Mouse (Mus musculus): ENCODE results near the gene Dbp.
A peak's percentile ranks its signal among the peaks of the same experiment; 100 is the strongest.

Gene Dbp

DNA sequence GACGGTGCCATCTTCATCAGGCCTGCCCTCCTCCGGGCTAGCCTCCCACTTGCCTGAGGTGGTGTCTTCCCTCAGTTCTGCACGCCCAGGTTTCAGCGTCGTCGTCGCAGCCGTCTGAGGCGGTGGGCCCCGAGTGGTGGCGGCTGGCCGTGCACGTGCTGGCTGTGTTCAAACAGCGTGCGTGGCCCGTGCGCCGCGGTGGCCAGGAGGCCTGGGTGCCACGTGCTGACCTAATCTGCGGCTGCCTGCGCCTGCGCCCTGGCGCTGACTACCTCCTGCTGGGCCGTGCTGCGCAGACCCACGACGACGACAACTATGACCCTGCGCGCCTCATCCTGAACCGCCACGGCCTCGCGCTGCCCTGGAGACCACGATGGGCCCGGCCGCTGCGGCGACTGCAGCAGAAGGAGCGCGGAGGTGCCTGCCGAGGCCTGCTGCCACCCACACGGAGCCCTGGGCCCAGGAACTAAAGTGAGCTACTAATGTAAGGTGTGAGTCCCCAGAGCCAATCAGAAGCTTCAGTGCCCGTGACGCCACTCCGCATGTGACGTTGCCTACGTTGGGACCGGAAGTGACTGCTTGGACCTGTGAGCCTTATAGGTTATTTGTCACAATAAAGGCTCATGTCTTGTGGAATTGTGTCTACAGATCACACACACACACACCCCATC, 10.8 kb upstream of the Dbp start, which contains the start of gene Sec1:
Gene Sec1, minus strand, starts transcription at position 482 of the 671 bp plus-strand sequence.
- no peak for DNase-seq (ENCODE audit: low spot score in 2 of 2)

- DNase-seq (ENCODE audit: low spot score in 2 of 2), result no peak
Observed at GRCm38 (mm10) chr7:45695098-45695497, 9.8 kb upstream of the Dbp start.

DNA sequence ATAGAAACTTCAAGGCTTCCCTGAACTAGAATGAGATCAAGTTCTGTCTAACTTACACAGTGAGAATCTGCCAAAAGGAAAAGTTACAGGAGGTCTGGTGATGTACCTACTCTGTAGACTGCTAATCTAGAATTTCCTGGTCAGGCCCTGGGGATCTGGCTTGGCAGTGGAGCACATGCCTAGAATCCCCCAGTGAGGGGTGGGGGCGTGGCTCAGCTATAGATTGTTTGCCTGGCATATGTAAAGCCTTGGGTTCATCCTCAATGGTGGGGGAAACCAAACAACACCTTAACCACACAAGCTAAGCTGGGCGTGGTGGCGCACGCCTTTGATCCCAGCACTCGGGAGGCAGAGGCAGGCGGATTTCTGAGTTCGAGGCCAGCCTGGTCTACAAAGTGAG, 7.0 kb upstream of the Dbp start:
- DNase-seq (ENCODE audit: low spot score in 2 of 2), result no peak

DNA sequence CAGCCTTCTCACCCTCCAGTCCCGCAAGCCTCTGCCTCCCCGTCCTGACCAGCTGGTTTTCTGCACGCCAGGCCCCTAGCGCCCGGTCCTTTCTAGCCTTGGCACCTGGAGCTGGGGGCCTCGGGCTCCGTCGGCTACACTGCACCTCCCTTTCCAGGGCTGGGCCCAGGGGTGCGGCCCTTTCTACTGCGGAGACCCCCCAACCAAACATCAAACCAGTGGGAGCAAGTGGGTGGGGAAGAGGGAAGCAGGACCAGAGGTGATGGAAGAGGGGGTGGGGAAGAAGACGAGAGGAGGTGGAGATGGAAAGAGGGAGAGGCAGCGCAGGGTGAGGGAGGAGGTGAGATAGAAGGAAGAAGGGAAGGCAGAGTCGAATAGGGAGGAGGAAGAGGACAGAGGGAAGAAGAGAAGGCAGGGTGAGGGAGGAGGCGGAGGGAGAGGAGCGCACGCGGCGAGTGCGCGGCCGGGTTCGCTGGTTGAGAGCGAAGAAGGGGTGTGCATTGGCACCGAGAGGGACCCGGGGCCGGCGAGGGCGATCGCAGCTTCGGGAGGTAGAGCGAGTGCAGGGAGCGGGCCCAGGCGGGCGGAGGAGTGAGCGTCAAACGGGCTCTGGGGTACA, 5.3 kb upstream of the Dbp start, which contains the start of gene Car11:
Gene Car11, plus strand, starts transcription at position 321 of the 619 bp plus-strand sequence.
- DNase-seq (ENCODE audit: low spot score in 2 of 2), result peak in 1 of 2 experiments; percentile 58

- peak; percentile 88 to 91 for DNase-seq (ENCODE audit: low spot score in 2 of 2)
Observed at GRCm38 (mm10) chr7:45700301-45701015, 4.4 kb upstream of the Dbp start.

- peak in 1 of 2 experiments; percentile 54 for DNase-seq (ENCODE audit: low spot score in 2 of 2)
Observed at GRCm38 (mm10) chr7:45701072-45701471, 3.8 kb upstream of the Dbp start.

DNA sequence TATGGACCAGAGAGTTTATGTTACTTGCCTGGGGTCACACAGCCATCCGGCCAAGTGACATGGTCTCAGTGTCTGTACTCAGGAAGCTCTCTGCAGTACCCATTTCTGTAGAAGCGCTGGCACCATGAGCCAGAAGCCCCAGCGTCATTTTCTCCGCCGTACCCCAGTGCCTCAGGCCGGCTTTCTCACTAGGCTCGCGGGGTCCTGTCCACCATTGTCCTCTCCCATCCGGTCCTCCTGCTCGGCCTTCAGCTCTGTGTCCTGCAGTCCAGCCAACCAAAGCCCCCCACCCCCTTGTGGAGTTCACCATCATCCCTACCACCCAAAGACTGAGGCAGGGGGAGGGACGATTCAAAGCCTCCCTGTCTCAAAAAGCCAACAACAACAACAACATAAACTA, 3.3 kb upstream of the Dbp start:
- no peak for DNase-seq (ENCODE audit: low spot score in 2 of 2)

- no peak for DNase-seq (ENCODE audit: low spot score in 2 of 2)
Observed at GRCm38 (mm10) chr7:45702316-45702715, 2.6 kb upstream of the Dbp start.

DNA sequence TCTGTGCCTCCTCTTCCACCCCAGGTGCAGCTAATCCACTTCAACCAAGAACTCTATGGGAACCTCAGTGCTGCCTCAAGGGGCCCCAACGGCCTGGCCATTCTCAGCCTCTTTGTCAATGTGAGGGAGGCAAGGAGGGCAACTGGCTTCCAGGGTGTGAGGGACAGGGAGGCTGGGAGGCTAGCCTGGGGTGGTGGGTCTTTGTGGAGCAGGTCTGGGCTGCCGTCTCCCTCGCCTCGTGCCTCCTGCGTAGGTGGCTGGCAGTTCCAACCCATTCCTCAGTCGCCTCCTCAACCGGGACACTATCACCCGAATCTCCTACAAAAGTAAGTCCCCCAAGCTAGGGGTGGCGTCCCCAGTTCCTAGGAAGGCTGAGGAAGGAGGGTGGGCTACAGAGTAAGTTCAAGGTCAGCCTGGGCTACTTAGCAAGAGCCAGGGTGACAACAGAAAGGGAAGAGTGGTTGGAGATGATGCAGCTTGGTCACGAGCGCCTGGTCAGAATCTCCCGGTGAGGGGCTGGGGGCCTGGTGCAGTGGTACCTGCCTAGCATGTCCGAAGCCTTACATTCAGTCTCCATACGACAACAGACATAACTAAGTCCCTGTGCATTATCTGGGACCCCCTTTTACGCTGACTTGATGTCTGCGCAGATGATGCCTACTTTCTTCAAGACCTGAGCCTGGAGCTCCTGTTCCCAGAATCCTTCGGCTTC, 1.9 kb upstream of the Dbp start:
- no peak for DNase-seq (ENCODE audit: low spot score in 2 of 2)

DNA sequence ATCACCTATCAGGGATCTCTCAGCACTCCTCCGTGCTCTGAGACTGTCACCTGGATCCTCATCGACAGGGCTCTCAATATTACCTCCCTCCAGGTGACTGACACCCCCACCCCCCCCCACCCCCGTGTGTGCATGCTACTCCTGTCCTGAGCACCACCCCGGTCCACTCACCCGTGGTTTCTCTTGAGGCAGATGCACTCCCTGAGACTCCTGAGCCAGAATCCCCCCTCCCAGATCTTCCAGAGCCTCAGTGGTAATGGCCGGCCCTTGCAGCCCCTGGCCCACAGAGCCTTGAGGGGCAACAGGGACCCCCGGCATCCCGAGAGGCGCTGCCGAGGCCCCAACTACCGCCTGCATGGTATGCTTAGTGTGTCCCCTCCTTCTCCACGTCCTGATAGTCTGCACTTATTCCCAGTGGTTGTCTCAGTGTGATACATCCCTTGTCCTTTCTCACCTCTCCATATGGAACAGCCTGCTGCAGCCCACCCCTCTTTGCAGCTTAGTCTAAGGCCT, 1.3 kb upstream of the Dbp start:
- DNase-seq (ENCODE audit: low spot score in 2 of 2), result no peak

GRCm38 (mm10) chr7:45704046-45704559, 785 bp upstream of the Dbp start:
- peak; percentile 88 to 90 for DNase-seq (ENCODE audit: low spot score in 2 of 2)

DNA sequence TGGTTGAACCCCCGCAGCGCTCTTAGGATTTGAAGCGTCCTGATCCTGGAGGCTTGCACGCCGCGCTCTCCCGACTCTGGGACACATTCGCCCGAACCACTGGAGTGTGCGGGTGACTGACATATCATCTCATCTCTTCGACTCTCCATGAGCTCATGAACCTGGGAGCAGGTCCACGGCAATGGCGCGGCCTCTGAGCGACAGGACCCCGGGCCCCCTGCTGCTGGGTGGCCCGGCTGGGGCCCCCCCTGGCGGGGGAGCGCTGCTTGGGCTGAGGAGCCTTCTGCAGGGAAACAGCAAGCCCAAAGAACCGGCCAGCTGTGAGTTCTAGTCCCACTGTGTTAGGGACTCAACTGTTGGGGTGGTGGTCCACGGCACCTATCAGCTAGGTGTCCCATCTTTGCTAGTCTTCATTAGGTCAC, 566 bp downstream of the Dbp start:
- DNase-seq (ENCODE audit: low spot score in 2 of 2), result no peak

- peak in 1 of 2 experiments; percentile 91 for DNase-seq (ENCODE audit: low spot score in 2 of 2)
Observed at GRCm38 (mm10) chr7:45705873-45706281, 989 bp downstream of the Dbp start.

- peak in 1 of 2 experiments; percentile 81 for DNase-seq (ENCODE audit: low spot score in 2 of 2)
Observed at GRCm38 (mm10) chr7:45706721-45707241, 1.9 kb downstream of the Dbp start.

DNA sequence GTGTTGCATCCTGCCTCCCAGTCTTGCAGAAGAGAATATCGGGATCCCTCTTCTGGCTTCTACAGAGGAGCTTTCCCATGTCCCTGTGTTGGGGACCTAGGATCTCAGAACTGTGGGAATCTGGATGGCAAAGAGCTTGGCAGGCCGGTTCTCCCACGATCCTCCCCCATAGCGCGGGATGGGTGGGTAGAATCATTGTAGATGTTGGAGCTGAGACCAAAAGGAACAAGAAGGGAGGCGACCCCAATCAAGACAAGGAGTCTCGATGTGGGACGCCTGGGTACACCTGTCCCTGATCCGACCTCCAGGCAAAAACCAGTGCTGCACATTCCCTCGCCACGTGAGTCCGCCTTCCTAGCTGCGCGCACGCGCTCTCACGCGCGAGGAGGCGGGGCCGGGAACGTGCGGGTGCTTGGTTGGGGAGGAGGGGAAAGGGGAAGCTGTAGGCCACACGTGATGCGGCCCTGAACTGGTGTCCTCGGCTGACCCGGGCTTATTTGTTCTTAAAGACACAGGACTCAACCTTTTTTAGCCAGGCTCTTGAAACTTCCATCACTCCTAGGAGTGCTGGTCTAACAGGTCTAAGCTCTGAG, 2.6 kb downstream of the Dbp start:
- peak; percentile 90 to 96 for DNase-seq (ENCODE audit: low spot score in 2 of 2)

GRCm38 (mm10) chr7:45708221-45708761, 3.4 kb downstream of the Dbp start:
- no peak for DNase-seq (ENCODE audit: low spot score in 2 of 2)

GRCm38 (mm10) chr7:45709036-45709435, 4.1 kb downstream of the Dbp start:
- DNase-seq (ENCODE audit: low spot score in 2 of 2), result peak in 1 of 2 experiments; percentile 43

- no peak for DNase-seq (ENCODE audit: low spot score in 2 of 2)
Observed at GRCm38 (mm10) chr7:45709677-45710355, 4.9 kb downstream of the Dbp start.

DNA sequence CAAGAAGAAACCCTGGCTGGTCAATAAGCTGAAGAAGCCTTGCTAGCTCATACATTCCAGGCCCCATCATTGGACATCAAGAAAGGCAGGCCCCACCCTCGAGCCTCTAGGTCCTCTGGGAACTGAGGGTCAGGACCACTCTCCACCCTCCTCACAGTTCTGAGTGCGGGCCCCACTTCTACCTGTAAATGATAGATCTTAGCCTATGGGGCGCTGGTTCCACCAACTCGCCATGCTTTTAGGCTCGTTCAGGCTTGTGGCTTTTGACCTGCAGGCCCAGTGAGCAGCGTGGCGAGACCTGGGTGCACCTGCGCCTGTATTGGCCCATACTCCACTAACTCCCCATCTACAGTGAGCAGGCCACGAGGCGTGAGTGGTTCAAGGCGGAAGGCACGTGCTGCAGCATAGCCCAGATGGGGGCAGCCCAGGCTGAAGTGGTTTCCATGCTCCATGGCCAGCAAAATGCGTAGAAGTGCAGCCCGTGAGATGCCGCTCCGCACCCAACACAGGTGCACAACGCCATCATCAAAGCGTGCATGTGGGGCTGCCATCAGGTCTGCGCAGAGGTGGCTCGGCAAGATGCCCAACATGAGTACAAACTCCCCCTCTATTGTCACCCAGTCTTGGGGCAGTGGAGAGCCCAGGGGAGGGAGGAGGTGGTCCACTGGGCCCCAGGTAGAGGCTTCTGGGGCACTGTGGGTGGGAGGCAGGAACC, 5.7 kb downstream of the Dbp start:
- DNase-seq (ENCODE audit: low spot score in 2 of 2), result peak in 1 of 2 experiments; percentile 48
